In the genomic region with DNA sequence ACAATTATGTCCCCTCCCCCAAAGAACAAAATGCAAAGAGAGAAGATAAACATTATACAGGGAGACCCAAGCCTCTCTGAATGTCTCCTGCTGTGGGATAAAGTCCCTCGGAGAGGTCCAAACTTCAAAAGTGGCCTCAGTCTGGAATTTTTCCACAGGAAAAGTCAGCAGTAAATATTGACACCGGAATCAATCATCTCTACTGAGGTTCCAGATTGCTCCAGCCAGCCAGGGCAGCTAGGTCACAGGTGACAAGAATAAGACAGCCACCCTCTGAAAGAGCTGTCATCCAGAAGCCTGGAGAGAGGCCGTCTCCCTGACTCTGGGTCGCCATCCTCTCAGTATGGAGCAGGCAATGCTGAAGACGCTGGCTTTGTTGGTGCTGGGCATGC, we compare ENCODE assay signal across 13 mouse cellular contexts. TPM values are rescaled to one million over a fixed set of nuclear protein-coding genes. Genes with fewer than 3 reads are reported as not detected.
DNase-seq lines count a peak whose midpoint lies in the region; ATAC-seq and TF ChIP-seq lines count a peak whose summit lies in the region.
"Had no signal": no experiment of that assay in that cellular context is flagged by ENCODE, and none has a peak within 500 bp of the region (broad histone marks: within the 10 kb centered on the region; RNA-seq: fewer than 3 reads in every experiment).

Gene Spp2 (plus strand): TSS at position 155 of the 392 bp plus-strand sequence.

- 80% methylated on average over 5 of the region's 5 CpGs for WGBS in midbrain, embryonic 12.5 days
- 82% methylated on average over 5 of the region's 5 CpGs for WGBS in midbrain, embryonic 14.5 days
- WGBS in midbrain, postnatal 0 days: 82% methylated on average over 5 of the region's 5 CpGs

- no peak for TF ChIP-seq CTCF in midbrain, postnatal 0 days (IDR thresholded peaks at IDR 0.05)

- DNase-seq in midbrain, embryonic 14.5 days: no peak
- DNase-seq in kidney, adult 9 months: peak; percentile 87
- DNase-seq in kidney, postnatal 4 days: peak; percentile 18 to 38
- DNase-seq in midbrain, postnatal 0 days (ENCODE audit: low spot score): no peak
- no peak for DNase-seq in layer of hippocampus, adult 9-10 months (ENCODE audit: low spot score)
- DNase-seq in cerebellum, adult 11 months: no peak
- no peak for DNase-seq in gastrocnemius, adult 8-10 months (ENCODE audit: low spot score in 2 of 2)
- DNase-seq: cerebellum, postnatal 36 days; forebrain, postnatal 0 days; gastrocnemius, postnatal 36 days had no signal

- peaks cover 4% of the 10 kb centered on the region for H3K4me1 ChIP-seq in midbrain, embryonic 12.5 days
- no peaks in the 10 kb centered on the region for H3K4me1 ChIP-seq in midbrain, embryonic 14.5 days (ENCODE audit: control insufficient read depth, insufficient read depth, low read length)
- H3K4me1 ChIP-seq in midbrain, postnatal 0 days (ENCODE audit: insufficient read depth, low read length): no peaks in the 10 kb centered on the region
- H3K4me1 ChIP-seq: heart, embryonic 15.5 days had no signal

- no peak for ATAC-seq in midbrain, embryonic 12.5 days (ENCODE audit: low FRiP score, low read depth)
- ATAC-seq in midbrain, embryonic 14.5 days (ENCODE audit: low FRiP score, low TSS enrichment): no peak
- no peak for ATAC-seq in midbrain, postnatal 0 days (ENCODE audit: low FRiP score)

- H3K36me3 ChIP-seq in midbrain, embryonic 12.5 days: no peaks in the 10 kb centered on the region
- H3K36me3 ChIP-seq in midbrain, embryonic 14.5 days (ENCODE audit: control insufficient read depth, insufficient read depth, low read length): no peaks in the 10 kb centered on the region
- no peaks in the 10 kb centered on the region for H3K36me3 ChIP-seq in midbrain, postnatal 0 days (ENCODE audit: insufficient read depth, low read length)
- H3K36me3 ChIP-seq: heart, embryonic 15.5 days had no signal

- H3K27ac ChIP-seq in midbrain, embryonic 12.5 days (replicated peaks): 0 out of 2 replicates have a peak within 1 kb of the TSS, but pooled peaks have one; percentile 20
- no peak within 1 kb of the TSS for H3K27ac ChIP-seq in midbrain, embryonic 14.5 days (replicated peaks; ENCODE audit: low read depth, low read length)
- H3K27ac ChIP-seq in midbrain, postnatal 0 days (ENCODE audit: low read depth, low read length): 0 out of 2 replicates have a peak within 1 kb of the TSS, but pooled peaks have one; percentile 38
- H3K27ac ChIP-seq: heart, embryonic 15.5 days; macrophage had no signal

- no peak within 1 kb of the TSS for H3K9ac ChIP-seq in midbrain, embryonic 12.5 days (replicated peaks)
- H3K9ac ChIP-seq in midbrain, embryonic 14.5 days (replicated peaks; ENCODE audit: low read length): no peak within 1 kb of the TSS
- H3K9ac ChIP-seq in midbrain, postnatal 0 days (replicated peaks; ENCODE audit: low read length, poor library complexity, severe bottlenecking): no peak within 1 kb of the TSS
- H3K9ac ChIP-seq: forebrain, postnatal 0 days; heart, embryonic 15.5 days had no signal

- H3K4me2 ChIP-seq in midbrain, embryonic 12.5 days (replicated peaks): no peak within 1 kb of the TSS
- no peak within 1 kb of the TSS for H3K4me2 ChIP-seq in midbrain, embryonic 14.5 days (ENCODE audit: low read length)
- no peak within 1 kb of the TSS for H3K4me2 ChIP-seq in midbrain, postnatal 0 days (ENCODE audit: low read depth, low read length, poor library complexity, severe bottlenecking)
- H3K4me2 ChIP-seq: heart, embryonic 15.5 days had no signal

- H3K4me3 ChIP-seq in midbrain, embryonic 12.5 days: no peak within 1 kb of the TSS
- H3K4me3 ChIP-seq in midbrain, embryonic 14.5 days (replicated peaks; ENCODE audit: low read depth, low read length): no peak within 1 kb of the TSS
- H3K4me3 ChIP-seq in midbrain, postnatal 0 days (ENCODE audit: low read depth, low read length): no peak within 1 kb of the TSS
- H3K4me3 ChIP-seq: heart, embryonic 15.5 days had no signal

- no peaks in the 10 kb centered on the region for H3K27me3 ChIP-seq in midbrain, embryonic 12.5 days
- H3K27me3 ChIP-seq in midbrain, embryonic 14.5 days (ENCODE audit: control insufficient read depth, insufficient read depth, low read length): no peaks in the 10 kb centered on the region
- H3K27me3 ChIP-seq in midbrain, postnatal 0 days (ENCODE audit: insufficient read depth, low read length): no peaks in the 10 kb centered on the region
- H3K27me3 ChIP-seq: heart, embryonic 15.5 days had no signal

- no peaks in the 10 kb centered on the region for H3K9me3 ChIP-seq in midbrain, embryonic 12.5 days
- no peaks in the 10 kb centered on the region for H3K9me3 ChIP-seq in midbrain, embryonic 14.5 days (ENCODE audit: control insufficient read depth, low read length)
- H3K9me3 ChIP-seq in midbrain, postnatal 0 days (ENCODE audit: low read length): no peaks in the 10 kb centered on the region
- H3K9me3 ChIP-seq: heart, embryonic 15.5 days had no signal

RNA-seq across cellular contexts. Expression of gene Spp2, which starts in this region (rescaled TPM):
- polyA plus RNA-seq in midbrain, embryonic 12.5 days (2016; fragmentation: Nextera tagmentation; extraction: Ambion mirVana): 2.4 TPM in 1 of 2 replicates, not detected in the other
- polyA plus RNA-seq in midbrain, embryonic 14.5 days (2014; fragmentation: Nextera tagmentation; extraction: Ambion mirVana): 0.47 and 0.81 TPM in 2 replicates
- total RNA-seq in midbrain, postnatal 0 days (2014; rRNA removed): 2.8 TPM in 1 of 2 replicates, not detected in the other
- polyA plus RNA-seq in midbrain, postnatal 0 days (2015; fragmentation: Nextera tagmentation; extraction: Ambion mirVana): 1.3 and 2.4 TPM in 2 replicates
- total RNA-seq in gastrocnemius, adult 8-10 months (2022): not detected
- total RNA-seq: gastrocnemius, postnatal 36 days had no signal
- polyA plus RNA-seq: macrophage had no signal

Comparison
In these comparisons a context has a peak if more than half of its experiments do, and no peak if none do; other contexts are left out.
1. DNase-seq: peak in kidney, adult 9 months (single experiment) and kidney, postnatal 4 days (2 of 2); none in midbrain, embryonic 14.5 days (single experiment), midbrain, postnatal 0 days (single experiment), layer of hippocampus, adult 9-10 months (single experiment), cerebellum, adult 11 months (single experiment) and gastrocnemius, adult 8-10 months (0 of 2).